Mouse (Mus musculus): Measurements from ENCODE around the gene Cad.

DNA sequence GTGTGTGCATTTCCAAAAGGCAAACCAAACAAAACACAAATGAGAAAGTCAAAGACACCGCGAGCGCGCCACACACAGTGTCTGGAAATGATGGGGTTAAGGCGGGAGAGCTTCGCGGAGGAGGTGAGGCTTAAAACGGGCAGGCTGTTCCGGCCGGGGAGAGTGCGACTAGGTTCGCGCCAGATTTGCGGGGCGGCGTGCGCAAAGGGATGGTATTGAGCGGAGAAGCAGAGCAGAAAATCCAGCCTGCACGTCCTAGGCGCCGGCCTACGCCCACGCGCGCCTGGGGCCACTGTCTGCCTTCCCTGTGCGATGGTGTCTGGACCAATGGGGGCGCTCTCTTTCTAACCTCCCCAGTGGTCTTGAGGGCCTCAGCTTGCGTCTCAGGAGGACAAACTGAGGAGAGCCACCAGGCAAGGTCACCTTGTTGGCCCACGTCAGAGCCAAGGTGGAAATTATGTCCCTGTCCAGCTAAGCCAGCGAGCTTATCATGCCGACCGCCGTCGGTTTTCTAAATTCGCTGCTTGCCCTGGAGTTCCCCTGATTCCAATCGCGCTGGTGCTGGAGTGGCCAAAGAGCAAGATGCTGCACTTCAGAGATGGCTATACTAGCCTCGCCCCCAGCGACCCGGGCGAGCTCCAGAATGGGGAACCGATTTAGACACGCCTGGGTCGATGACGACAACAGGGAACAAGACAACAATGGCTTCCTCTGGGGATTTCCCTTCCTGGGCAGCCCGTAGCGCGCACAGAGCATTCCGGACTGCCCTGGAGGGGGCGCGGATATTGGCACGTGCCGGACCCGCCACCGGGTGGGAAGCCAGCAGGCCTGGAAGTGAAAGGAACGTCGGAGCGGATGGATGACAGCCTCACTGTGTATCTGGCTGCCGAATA is 40.5 kb downstream of the Cad start:
- no peak for TF ChIP-seq CTCF (conservative IDR thresholded peaks at IDR 0.05; ENCODE audit: low read length)
- TF ChIP-seq POU5F1 (IDR thresholded peaks at IDR 0.05; ENCODE audit: borderline replicate concordance, low read length), result no peak
- TF ChIP-seq NANOG (IDR thresholded peaks at IDR 0.05; ENCODE audit: borderline replicate concordance, low read length), result no peak

Measured in E14TG2a.4 (cell line).